Mouse (Mus musculus): ENCODE measurements at regions not wholly inside any gene's neighbourhood (a gene's known extent, or its start where the extent isn't known, plus 50 kb on each side); places are given as distances from the start of the nearest gene placed in this dataset.
"Not testable (repeated sequence)": the region's sequence is repeated elsewhere in the genome, so short reads cannot be mapped to it uniquely, and the experiment has no call there.

GRCm38 (mm10) chr2:171985813-171986572 is 57.3 kb downstream of the Cbln4 start:
- no peak for DNase-seq (ENCODE audit: low spot score in 2 of 2)

GRCm38 (mm10) chr2:171969311-171969905 is 73.9 kb downstream of the Cbln4 start:
- peak in 1 of 2 experiments; percentile 11 for DNase-seq (ENCODE audit: low spot score in 2 of 2)

GRCm38 (mm10) chr2:171946569-171947250 is 96.6 kb downstream of the Cbln4 start:
- DNase-seq (ENCODE audit: low spot score in 2 of 2), result no peak

GRCm38 (mm10) chr2:171942671-171943070 is 100.6 kb downstream of the Cbln4 start:
- peak; percentile 31 to 81 for DNase-seq (ENCODE audit: low spot score in 2 of 2)

GRCm38 (mm10) chr2:171935646-171936325 is 107.5 kb downstream of the Cbln4 start:
- DNase-seq (ENCODE audit: low spot score in 2 of 2), result no peak

GRCm38 (mm10) chr2:171920960-171921359 is 122.3 kb downstream of the Cbln4 start:
- no peak for DNase-seq (ENCODE audit: low spot score in 2 of 2)

GRCm38 (mm10) chr2:171887306-171887705 is 156.0 kb downstream of the Cbln4 start:
- peak in 1 of 2 experiments; percentile 19 for DNase-seq (ENCODE audit: low spot score in 2 of 2)

GRCm38 (mm10) chr2:171879238-171879960 is 163.9 kb downstream of the Cbln4 start:
- not testable (repeated sequence) for DNase-seq (ENCODE audit: low spot score in 2 of 2)

- DNase-seq (ENCODE audit: low spot score in 2 of 2), result no peak
These were observed 175.7 kb downstream of the Cbln4 start for GRCm38 (mm10) chr2:171867550-171867949.

- no peak for DNase-seq (ENCODE audit: low spot score in 2 of 2)
These were observed 178.8 kb downstream of the Cbln4 start for GRCm38 (mm10) chr2:171864376-171864965.

- no peak for DNase-seq (ENCODE audit: low spot score in 2 of 2)
These were observed 180.6 kb downstream of the Cbln4 start for GRCm38 (mm10) chr2:171862626-171863025.

GRCm38 (mm10) chr2:171858894-171859293 is 184.4 kb downstream of the Cbln4 start:
- DNase-seq (ENCODE audit: low spot score in 2 of 2), result no peak

- peak in 1 of 2 experiments; percentile 52 for DNase-seq (ENCODE audit: low spot score in 2 of 2)
These were observed 186.8 kb downstream of the Cbln4 start for GRCm38 (mm10) chr2:171856491-171856890.

- DNase-seq (ENCODE audit: low spot score in 2 of 2), result peak; percentile 43 to 79
These were observed 196.3 kb downstream of the Cbln4 start for GRCm38 (mm10) chr2:171846826-171847492.

GRCm38 (mm10) chr2:171840058-171840713 is 203.1 kb downstream of the Cbln4 start:
- no peak for DNase-seq (ENCODE audit: low spot score in 2 of 2)

- no peak for DNase-seq (ENCODE audit: low spot score in 2 of 2)
These were observed 221.1 kb downstream of the Cbln4 start for GRCm38 (mm10) chr2:171822156-171822555.

- DNase-seq (ENCODE audit: low spot score in 2 of 2), result no peak
These were observed 224.8 kb downstream of the Cbln4 start for GRCm38 (mm10) chr2:171818504-171818903.

- DNase-seq (ENCODE audit: low spot score in 2 of 2), result no peak
These were observed 226.4 kb downstream of the Cbln4 start for GRCm38 (mm10) chr2:171816685-171817419.

- peak in 1 of 2 experiments; percentile 22 for DNase-seq (ENCODE audit: low spot score in 2 of 2)
These were observed 230.6 kb downstream of the Cbln4 start for GRCm38 (mm10) chr2:171812701-171813100.
